In the genomic region with DNA sequence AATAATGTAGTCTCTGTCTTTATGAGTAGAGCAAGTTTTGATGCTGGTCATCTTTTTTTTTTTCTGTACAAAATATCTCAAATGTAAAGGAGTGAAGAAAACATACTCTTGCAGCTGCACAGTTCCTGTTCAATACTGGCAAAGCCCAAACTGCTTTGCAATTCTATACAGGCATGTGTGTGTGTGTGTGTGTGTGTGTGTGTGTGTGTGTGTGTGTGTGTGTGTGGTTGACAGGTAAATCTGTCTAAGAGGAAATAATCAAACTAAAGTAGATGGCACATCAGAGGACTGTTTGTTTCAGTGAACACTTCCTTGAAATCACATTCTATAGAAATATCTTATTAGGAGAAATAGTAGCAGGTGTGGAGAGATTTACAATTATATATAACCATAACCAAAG, we compare ENCODE assay signal across 8 mouse cellular contexts.
"Had no signal": no experiment of that assay in that cellular context is flagged by ENCODE, and none has a peak within 500 bp of the region (broad histone marks: within the 10 kb centered on the region; RNA-seq: fewer than 3 reads in every experiment).

No protein-coding gene starts in this region.

- DNase-seq: lung, adult 18-20 months; lung, embryonic 14.5 days; lung, postnatal 10 days; lung, postnatal 4 days; right cerebral cortex, postnatal 14 days; thymus, adult 2 months; thymus, postnatal 14 days; thymus, postnatal 36 days had no signal
